Mouse (Mus musculus) MEL (cell line): ENCODE measurements around the gene Pde4b. TPM values are rescaled to one million over a fixed set of nuclear protein-coding genes. Genes with fewer than 3 reads are reported as not detected.

Experiments used
- DNase-seq: peaks from one replicate; pipeline ENCODE4 v3.0.0; 2011; ENCODE audit warnings: low read depth, low spot score
- H3K27ac ChIP-seq: 2 replicates; pipeline ENCODE4 v1.5.1; 2012; ENCODE audit warnings: low read depth, mild to moderate bottlenecking, control low read depth, low read length, moderate library complexity; ENCODE audit not compliant: control insufficient read depth
- H3K27me3 ChIP-seq, 2 experiments: fragments of 150-350 bp in 1 of 2; sonication (generic) in 1 of 2; 2 replicates each; pipeline ENCODE4 v1.6.1; 2012; ENCODE audit warnings: low read length in 2 of 2, mild to moderate bottlenecking in 2 of 2, improper control_type of control experiment in 1 of 2, moderate library complexity in 1 of 2; ENCODE audit not compliant: insufficient read depth in 2 of 2, control insufficient read depth in 1 of 2
- H3K36me3 ChIP-seq, 2 experiments: 2 replicates each; pipeline ENCODE4 v1.6.1; 2012 to 2014; ENCODE audit warnings: low read length in 2 of 2, improper control_type of control experiment in 1 of 2, inconsistent platforms in 1 of 2, mild to moderate bottlenecking in 1 of 2; ENCODE audit not compliant: insufficient read depth in 2 of 2, control insufficient read depth in 1 of 2
- H3K4me1 ChIP-seq, 2 experiments: fragments of 150-350 bp in 1 of 2; sonication (generic) in 1 of 2; 2 replicates each; pipeline ENCODE4 v1.6.1; 2012; ENCODE audit warnings: low read length in 2 of 2, improper control_type of control experiment in 1 of 2, mild to moderate bottlenecking in 1 of 2; ENCODE audit not compliant: insufficient read depth in 2 of 2, control insufficient read depth in 1 of 2
- H3K4me3 ChIP-seq, 2 experiments: fragments of 150-350 bp in 1 of 2; sonication (generic) in 1 of 2; 2 replicates each; pipeline ENCODE4 v1.5.1; 2012; ENCODE audit warnings: low read depth in 2 of 2, low read length in 2 of 2, mild to moderate bottlenecking in 2 of 2, moderate library complexity in 2 of 2, control low read depth in 1 of 2, improper control_type of control experiment in 1 of 2; ENCODE audit not compliant: control insufficient read depth in 1 of 2, insufficient read depth in 1 of 2
- H3K79me2 ChIP-seq: 2 replicates; pipeline ENCODE4 v1.6.1; 2012; ENCODE audit warnings: mild to moderate bottlenecking, low read length, moderate library complexity; ENCODE audit not compliant: control insufficient read depth, poor library complexity, insufficient read depth
- H3K9ac ChIP-seq: 2 replicates; pipeline ENCODE4 v1.6.1; 2012; ENCODE audit warnings: low read depth, mild to moderate bottlenecking, control low read depth, low read length, moderate library complexity; ENCODE audit not compliant: control insufficient read depth, poor library complexity, severe bottlenecking
- H3K9me3 ChIP-seq: fragments of 150-350 bp; sonication (generic); replicated peaks from 2 replicates; pipeline ENCODE4 v1.6.1; 2012; ENCODE audit warnings: mild to moderate bottlenecking, low read length, improper control_type of control experiment, moderate library complexity; ENCODE audit not compliant: insufficient read depth
- E2F4 ChIP-seq: IDR thresholded peaks from 2 replicates; pipeline ENCODE4 v1.6.1; 2011; ENCODE audit warnings: low read depth, low read length, improper control_type of control experiment, borderline replicate concordance
- ELF1 ChIP-seq: IDR thresholded peaks from 2 replicates; pipeline ENCODE4 v1.6.1; 2014; ENCODE audit warnings: low read depth, mild to moderate bottlenecking, inconsistent platforms, low read length, improper control_type of control experiment, moderate library complexity
- GABPA ChIP-seq: IDR thresholded peaks from 2 replicates; pipeline ENCODE4 v1.6.1; 2012; ENCODE audit warnings: low read depth, mild to moderate bottlenecking, inconsistent platforms, low read length, improper control_type of control experiment, moderate library complexity
- GATA1 ChIP-seq: IDR thresholded peaks from 2 replicates; pipeline ENCODE4 v1.6.1; 2011; ENCODE audit warnings: low read depth, low read length, improper control_type of control experiment
- KAT2A ChIP-seq: conservative IDR thresholded peaks from 2 replicates; pipeline ENCODE4 v1.6.1; 2012; ENCODE audit warnings: low read depth, low read length, improper control_type of control experiment, inconsistent platforms
- MAFK ChIP-seq: IDR thresholded peaks from 2 replicates; pipeline ENCODE4 v1.6.1; 2011; ENCODE audit warnings: low read depth, mild to moderate bottlenecking, low read length, improper control_type of control experiment, borderline replicate concordance
- MAX ChIP-seq: IDR thresholded peaks from 2 replicates; pipeline ENCODE4 v1.6.1; 2011; ENCODE audit warnings: low read length, improper control_type of control experiment
- MEF2A ChIP-seq: IDR thresholded peaks from 2 replicates; pipeline ENCODE4 v1.6.1; 2014; ENCODE audit warnings: low read depth, mild to moderate bottlenecking, inconsistent platforms, low read length, improper control_type of control experiment; ENCODE audit not compliant: poor library complexity, insufficient replicate concordance, severe bottlenecking; ENCODE audit errors: extremely low read depth
- MYB ChIP-seq: IDR thresholded peaks from 2 replicates; pipeline ENCODE4 v1.6.1; 2011; ENCODE audit warnings: mild to moderate bottlenecking, low read depth, low read length, improper control_type of control experiment
- MYC ChIP-seq: IDR thresholded peaks from 2 replicates; pipeline ENCODE4 v1.6.1; 2011; ENCODE audit warnings: low read depth, mild to moderate bottlenecking, low read length, improper control_type of control experiment, moderate library complexity
- NRF1 ChIP-seq: IDR thresholded peaks from 2 replicates; pipeline ENCODE4 v1.6.1; 2014; ENCODE audit warnings: low read depth, mild to moderate bottlenecking, inconsistent platforms, low read length, improper control_type of control experiment, moderate library complexity; ENCODE audit not compliant: poor library complexity, insufficient read depth, severe bottlenecking
- POLR2A ChIP-seq, 2 experiments: IDR thresholded peaks; 2 replicates each; pipeline ENCODE4 v1.6.1; 2011 to 2012; ENCODE audit warnings: low read length in 2 of 2, mild to moderate bottlenecking in 2 of 2, control low read depth in 1 of 2, improper control_type of control experiment in 1 of 2, low read depth in 1 of 2, moderate library complexity in 1 of 2; ENCODE audit not compliant: control insufficient read depth in 1 of 2, insufficient read depth in 1 of 2, poor library complexity in 1 of 2
- POLR2AphosphoS5 ChIP-seq: IDR thresholded peaks from 2 replicates; pipeline ENCODE4 v1.6.1; 2012; ENCODE audit warnings: low read depth, borderline replicate concordance, mild to moderate bottlenecking, inconsistent platforms, low read length, moderate library complexity, mixed read lengths
- RCOR1 ChIP-seq: IDR thresholded peaks from 2 replicates; pipeline ENCODE4 v1.6.1; 2012; ENCODE audit warnings: low read depth, mild to moderate bottlenecking, inconsistent platforms, low read length, improper control_type of control experiment
- SIN3A ChIP-seq: IDR thresholded peaks from 2 replicates; pipeline ENCODE4 v1.6.1; 2012; ENCODE audit warnings: low read length, improper control_type of control experiment, inconsistent platforms
- TAL1 ChIP-seq: IDR thresholded peaks from 2 replicates; pipeline ENCODE4 v1.6.1; 2012; ENCODE audit warnings: mild to moderate bottlenecking, inconsistent platforms, low read length, moderate library complexity, mixed read lengths
- TBP ChIP-seq: IDR thresholded peaks from 2 replicates; pipeline ENCODE4 v1.8.0; 2011; ENCODE audit warnings: low read depth, low read length, improper control_type of control experiment
- ZC3H11A ChIP-seq: IDR thresholded peaks from 2 replicates; pipeline ENCODE4 v1.6.1; 2012; ENCODE audit warnings: low read depth, mild to moderate bottlenecking, inconsistent platforms, low read length, improper control_type of control experiment
- ZKSCAN1 ChIP-seq: IDR thresholded peaks from 2 replicates; pipeline ENCODE4 v1.6.1; 2012; ENCODE audit warnings: low read depth, mild to moderate bottlenecking, inconsistent platforms, low read length, improper control_type of control experiment, moderate library complexity
- ZMIZ1 ChIP-seq: IDR thresholded peaks from 2 replicates; pipeline ENCODE4 v1.6.1; 2012; ENCODE audit warnings: low read depth, mild to moderate bottlenecking, inconsistent platforms, low read length, improper control_type of control experiment, moderate library complexity
- ZNF384 ChIP-seq: IDR thresholded peaks from 2 replicates; pipeline ENCODE4 v1.6.1; 2012; ENCODE audit warnings: low read depth, mild to moderate bottlenecking, inconsistent platforms, low read length, improper control_type of control experiment
- polyA plus RNA-seq, 2 experiments: library from polyadenylated mRNA; stranded (reverse) in 1 of 2; unstranded in 1 of 2; fragments of >175 nt in 1 of 2; fragments of >200 nt in 1 of 2; gene quantifications; 2 replicates each; pipeline versions ENCODE4 v1.2.1 to v1.2.4; 2012; ENCODE audit warnings: low replicate concordance in 2 of 2, low read depth in 1 of 2; ENCODE audit not compliant: insufficient read length in 2 of 2, insufficient read depth in 1 of 2, missing spikeins in 1 of 2
- total RNA-seq: library from RNA; depleted of rRNA; stranded (reverse); fragments of 300-350 nt; gene quantifications from 2 replicates; pipeline ENCODE4 v1.2.3, GENCODE M21; 2012

Gene Pde4b
- total and polyA plus RNA-seq, 3 experiments: 2.7 to 6.0 TPM; not detected in 1

GRCm38 (mm10) chr4:102318596-102318995 is 231.3 kb downstream of the Pde4b start:
- TF ChIP-seq RCOR1 (no peak), TAL1 (no peak), MEF2A (no peak), GATA1 (no peak), MAFK (no peak), POLR2A (IDR thresholded peaks at IDR 0.05; ENCODE audit: control insufficient read depth in 1 of 2, insufficient read depth in 1 of 2, low read depth in 1 of 2, low read length in 2 of 2, poor library complexity in 1 of 2) (no peak), MAX (no peak), TBP (no peak), ZNF384 (no peak), POLR2AphosphoS5 (no peak), E2F4 (no peak), MYC (no peak), GABPA (no peak), KAT2A (no peak), MYB (no peak), ZKSCAN1 (no peak)
- Histone ChIP-seq H3K9ac (no peak overlapping the region), H3K4me3 (no peak overlapping the region), H3K9me3 (no peaks in the 10 kb centered on the region), H3K79me2 (no peaks in the 10 kb centered on the region), H3K27ac (no peak overlapping the region), H3K36me3 (no peaks in the 10 kb centered on the region), H3K4me1 (no peaks in the 10 kb centered on the region), H3K27me3 (no peaks in the 10 kb centered on the region)
- no peak for DNase-seq

DNA sequence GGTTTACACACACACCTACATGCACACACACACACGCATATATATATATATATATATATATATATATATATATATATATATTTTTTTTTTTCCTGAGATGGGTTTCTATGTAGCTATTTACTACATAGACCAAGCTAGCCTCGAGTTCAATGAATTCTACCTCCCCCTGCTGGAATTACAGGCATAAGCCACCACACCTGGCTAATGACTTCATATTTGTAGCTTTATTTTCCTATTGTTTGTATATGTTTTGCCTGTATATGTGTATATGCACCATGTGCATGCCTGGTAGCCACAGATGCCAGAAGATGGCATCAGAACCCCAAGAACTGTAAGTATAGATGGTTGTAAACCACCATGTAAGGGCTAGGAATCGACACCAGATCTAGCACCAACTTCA is 234.0 kb downstream of the Pde4b start:
- no peak overlapping the region for H3K27ac ChIP-seq
- H3K27me3 ChIP-seq: no peaks in the 10 kb centered on the region
- no peak overlapping the region for H3K4me3 ChIP-seq
- no peaks in the 10 kb centered on the region for H3K4me1 ChIP-seq
- H3K9me3 ChIP-seq: no peaks in the 10 kb centered on the region
- TF ChIP-seq ZC3H11A: no peak
- no peak for TF ChIP-seq GATA1
- TF ChIP-seq MYB: no peak
- TF ChIP-seq SIN3A: no peak
- no peak for TF ChIP-seq MAFK
- TF ChIP-seq ZKSCAN1: no peak
- TF ChIP-seq NRF1: no peak
- TF ChIP-seq ELF1: no peak
- no peak for TF ChIP-seq ZMIZ1
- TF ChIP-seq MEF2A: no peak
- no peak overlapping the region for H3K9ac ChIP-seq
- no peaks in the 10 kb centered on the region for H3K79me2 ChIP-seq
- DNase-seq: no peak
- no peaks in the 10 kb centered on the region for H3K36me3 ChIP-seq
